Mouse (Mus musculus) olfactory bulb, adult 2 months (tissue): ENCODE measurements around the gene Cradd.

Experiments
- CTCF ChIP-seq: fragments of 200-500 bp; IDR thresholded peaks from 2 replicates; pipeline ENCODE4 v1.5.1; 2012; ENCODE audit warnings: low read depth, mild to moderate bottlenecking, low read length, moderate library complexity; ENCODE audit not compliant: insufficient read depth
- POLR2A ChIP-seq: fragments of 200-500 bp; IDR thresholded peaks from 2 replicates; pipeline ENCODE4 v1.6.1; 2012; ENCODE audit warnings: mild to moderate bottlenecking, low read depth, low read length, moderate library complexity; ENCODE audit not compliant: insufficient read depth

- TF ChIP-seq POLR2A (no peak), CTCF (no peak)
These were observed 34.1 kb downstream of the Cradd start for GRCm38 (mm10) chr10:95289819-95290218.
